Mouse (Mus musculus) intestine, embryonic 14.5 days (tissue): ENCODE data around the gene B3glct. TPM values are rescaled to one million over a fixed set of nuclear protein-coding genes. Genes with fewer than 3 reads are reported as not detected.

ENCODE experiments used
- ATAC-seq: fragments of 200-750 bp; cut with Nextera tagmentation; replicated peaks from 2 replicates; pipeline ENCODE4 v1.8.0; 2017; ENCODE audit warnings: low read depth, moderate number of reproducible peaks, moderate TSS enrichment, moderate library complexity; ENCODE audit not compliant: low FRiP score, low TSS enrichment
- DNase-seq: peaks from one replicate; pipeline ENCODE4 v3.0.0-alpha.2; 2018; ENCODE audit warnings: low spot score
- H3K27ac ChIP-seq: fragments of 300-500 bp; sonication (generic); 2 replicates; pipeline ENCODE4 v1.5.1; 2014; ENCODE audit warnings: low read depth, mild to moderate bottlenecking, control low read depth
- H3K27me3 ChIP-seq: fragments of 300-500 bp; sonication (generic); replicated peaks from 2 replicates; pipeline ENCODE4 v1.6.1; 2014; ENCODE audit warnings: low read length, control low read depth; ENCODE audit not compliant: control insufficient read depth, insufficient read depth
- H3K36me3 ChIP-seq: fragments of 300-500 bp; sonication (generic); 2 replicates; pipeline ENCODE4 v1.6.1; 2014; ENCODE audit warnings: low read length, control low read depth; ENCODE audit not compliant: control insufficient read depth, insufficient read depth
- H3K4me1 ChIP-seq: fragments of 300-500 bp; sonication (generic); replicated peaks from 2 replicates; pipeline ENCODE4 v1.6.1; 2014; ENCODE audit warnings: low read length, control low read depth, mixed read lengths; ENCODE audit not compliant: control insufficient read depth, insufficient read depth
- H3K4me2 ChIP-seq: fragments of 300-500 bp; sonication (generic); 2 replicates; pipeline ENCODE4 v1.6.1; 2014; ENCODE audit warnings: low read length
- H3K4me3 ChIP-seq: fragments of 300-500 bp; sonication (generic); 2 replicates; pipeline ENCODE4 v1.5.1; 2014; ENCODE audit warnings: low read depth, low read length, control low read depth, mixed read lengths
- H3K9ac ChIP-seq: fragments of 300-500 bp; sonication (generic); 2 replicates; pipeline ENCODE4 v1.6.1; 2014; ENCODE audit warnings: mild to moderate bottlenecking, low read length
- H3K9me3 ChIP-seq: fragments of 300-500 bp; sonication (generic); 2 replicates; pipeline ENCODE4 v1.6.1; 2016; ENCODE audit warnings: low read length, control low read depth; ENCODE audit not compliant: control insufficient read depth
- whole genome bisulfite sequencing: fragments of 180-500 bp; shearing (Covaris S2); extraction: QIAGEN DNeasy Blood & Tissue Kit; methylation state at CpG from one replicate; pipeline ENCODE4 v1.1.7; 2014; 5-methylcytosine and 5-hydroxymethylcytosine counted together
- polyA plus RNA-seq: library from polyadenylated mRNA; unstranded; fragments of >200 nt; fragmentation: Nextera tagmentation; extraction: Ambion mirVana; gene quantifications from 2 replicates; pipeline ENCODE4 v1.2.1, GENCODE M21; 2014

B3glct gene
- 16.4 and 16.9 TPM in 2 replicates for polyA plus RNA-seq

GRCm38 (mm10) chr5:149678100-149678989, at the start of gene B3glct:
B3glct (plus strand) TSS chr5:149678230.
- H3K9ac ChIP-seq = peak within 1 kb of the TSS; percentile 78
- peak; percentile 92 for DNase-seq
- peak within 1 kb of the TSS; percentile 79 for H3K27ac ChIP-seq
- under 1% methylated on average over 60 of the region's 106 CpGs for WGBS
- peaks cover 6% of the 10 kb centered on the region; the same call in 1 of the 2 replicates for H3K4me1 ChIP-seq
- H3K4me2 ChIP-seq = peak within 1 kb of the TSS; percentile 70
- H3K36me3 ChIP-seq = no peaks in the 10 kb centered on the region
- ATAC-seq = peak; percentile 95
- H3K9me3 ChIP-seq = no peaks in the 10 kb centered on the region
- H3K27me3 ChIP-seq = no peaks in the 10 kb centered on the region
- peak within 1 kb of the TSS; percentile 65 for H3K4me3 ChIP-seq

- peaks cover 17% of the 10 kb centered on the region for H3K4me1 ChIP-seq
- H3K4me2 ChIP-seq = peak overlapping the region; percentile 81
- H3K9ac ChIP-seq = peak overlapping the region; percentile 66
- ATAC-seq (no peak), DNase-seq (no peak)
- no peaks in the 10 kb centered on the region for H3K9me3 ChIP-seq
- WGBS = 57% methylated on average over 11 of the region's 11 CpGs
- H3K36me3 ChIP-seq = peaks cover 45% of the 10 kb centered on the region
- peak overlapping the region; percentile 63 for H3K4me3 ChIP-seq
- H3K27me3 ChIP-seq = no peaks in the 10 kb centered on the region
- peak overlapping the region; percentile 89; the same call in 1 of the 2 replicates for H3K27ac ChIP-seq
Observed at GRCm38 (mm10) chr5:149634409-149635035, 43.5 kb upstream of the B3glct start.

GRCm38 (mm10) chr5:149635556-149635955, 42.5 kb upstream of the B3glct start:
- Histone ChIP-seq H3K4me1 (peaks cover 17% of the 10 kb centered on the region), H3K27me3 (no peaks in the 10 kb centered on the region), H3K9ac (peak overlapping the region; percentile 66), H3K9me3 (no peaks in the 10 kb centered on the region), H3K27ac (peak overlapping the region; percentile 89), H3K4me3 (peak overlapping the region; percentile 63), H3K4me2 (peak overlapping the region; percentile 81), H3K36me3 (peaks cover 35% of the 10 kb centered on the region)
- DNase-seq (peak; percentile 81), ATAC-seq (peak; percentile 8)
- under 1% methylated on average over 24 of the region's 24 CpGs for WGBS

GRCm38 (mm10) chr5:149636075-149636920, 41.7 kb upstream of the B3glct start, which contains the start of gene Hsph1:
Hsph1 (minus strand) TSS chr5:149636376.
- ATAC-seq = peak; percentile 98
- no peaks in the 10 kb centered on the region for H3K27me3 ChIP-seq
- under 1% methylated on average over 60 of the region's 60 CpGs for WGBS
- H3K9me3 ChIP-seq = no peaks in the 10 kb centered on the region
- DNase-seq = peak; percentile 99
- peak within 1 kb of the TSS; percentile 81 for H3K4me2 ChIP-seq
- H3K4me3 ChIP-seq = peak within 1 kb of the TSS; percentile 63
- peak within 1 kb of the TSS; percentile 89 for H3K27ac ChIP-seq
- peaks cover 17% of the 10 kb centered on the region for H3K4me1 ChIP-seq
- H3K36me3 ChIP-seq = peaks cover 28% of the 10 kb centered on the region
- peak within 1 kb of the TSS; percentile 69 for H3K9ac ChIP-seq

GRCm38 (mm10) chr5:149637306-149637705, 40.7 kb upstream of the B3glct start:
- DNase-seq = no peak
- no peak overlapping the region; the same call in 1 of the 2 replicates for H3K27ac ChIP-seq

GRCm38 (mm10) chr5:149641277-149641892, 36.6 kb upstream of the B3glct start:
- Histone ChIP-seq H3K27ac (no peak overlapping the region), H3K9ac (no peak overlapping the region), H3K9me3 (no peaks in the 10 kb centered on the region), H3K27me3 (no peaks in the 10 kb centered on the region), H3K4me3 (no peak overlapping the region), H3K36me3 (no peaks in the 10 kb centered on the region), H3K4me1 (peaks cover 4% of the 10 kb centered on the region; the same call in 1 of the 2 replicates), H3K4me2 (no peak overlapping the region)
- no peak for ATAC-seq
- DNase-seq = no peak
- 80% methylated on average over 8 of the region's 8 CpGs for WGBS

More at GRCm38 (mm10) chr5:149637306-149637705, 40.7 kb upstream of the B3glct start:
- Histone ChIP-seq H3K4me1 (peaks cover 17% of the 10 kb centered on the region), H3K4me2 (peak overlapping the region; percentile 81), H3K4me3 (peak overlapping the region; percentile 63), H3K36me3 (peaks cover 17% of the 10 kb centered on the region), H3K9ac (peak overlapping the region; percentile 69), H3K27me3 (no peaks in the 10 kb centered on the region), H3K9me3 (no peaks in the 10 kb centered on the region)
- ATAC-seq = no peak
- 58% methylated on average over 8 of the region's 8 CpGs for WGBS

- ATAC-seq = no peak
- Histone ChIP-seq H3K27me3 (no peaks in the 10 kb centered on the region), H3K4me1 (peaks cover 1% of the 10 kb centered on the region; the same call in 1 of the 2 replicates), H3K4me2 (no peak overlapping the region), H3K9ac (no peak overlapping the region), H3K27ac (no peak overlapping the region), H3K9me3 (no peaks in the 10 kb centered on the region), H3K36me3 (no peaks in the 10 kb centered on the region), H3K4me3 (no peak overlapping the region)
- WGBS = 55% methylated on average over 6 of the region's 6 CpGs
- DNase-seq = no peak
Observed at GRCm38 (mm10) chr5:149642366-149642765, 35.7 kb upstream of the B3glct start.
